In genomic region chr8:70657739-70658138, GRCm38 (mm10) we compare ENCODE assay signal across 9 mouse cellular contexts. TPM values are rescaled to one million over a fixed set of nuclear protein-coding genes. Genes with fewer than 3 reads are reported as not detected.
DNase-seq lines count a peak whose midpoint lies in the region; ATAC-seq and TF ChIP-seq lines count a peak whose summit lies in the region.
"Had no signal": no experiment of that assay in that cellular context is flagged by ENCODE, and none has a peak within 500 bp of the region (broad histone marks: within the 10 kb centered on the region; RNA-seq: fewer than 3 reads in every experiment).

No protein-coding gene starts in this region.

- H3K36me3 ChIP-seq in forebrain, embryonic 10.5 days (replicated peaks) = peaks cover 28% of the 10 kb centered on the region
- H3K36me3 ChIP-seq in forebrain, postnatal 0 days (ENCODE audit: insufficient read depth) = 0 out of 2 replicates have a peak, but pooled peaks cover 3% of the 10 kb centered on the region
- H3K36me3 ChIP-seq in hindbrain, embryonic 11.5 days (ENCODE audit: control insufficient read depth, insufficient read depth, low read length) = 0 out of 2 replicates have a peak, but pooled peaks cover 7% of the 10 kb centered on the region
- peaks cover 23% of the 10 kb centered on the region; the same call in 1 of the 2 replicates for H3K36me3 ChIP-seq in macrophage (ENCODE audit: inconsistent target)

- H3K79me2 ChIP-seq in macrophage (ENCODE audit: inconsistent target) = peaks cover 43% of the 10 kb centered on the region

- no peak overlapping the region for H3K4me2 ChIP-seq in forebrain, postnatal 0 days (ENCODE audit: low read depth)
- peak overlapping the region; percentile 56 for H3K4me2 ChIP-seq in hindbrain, embryonic 11.5 days (replicated peaks; ENCODE audit: low read depth, low read length)

- ATAC-seq in forebrain, postnatal 0 days = no peak
- ATAC-seq in hindbrain, embryonic 11.5 days (ENCODE audit: low FRiP score) = no peak
- ATAC-seq in inflammation-experienced regulatory T-cells, adult 6 months = no peak

- no peak overlapping the region for H3K9ac ChIP-seq in forebrain, postnatal 0 days
- H3K9ac ChIP-seq in hindbrain, embryonic 11.5 days (ENCODE audit: low read depth, low read length) = peak overlapping the region; percentile 84

- DNase-seq in forebrain, embryonic 10.5 days (ENCODE audit: extremely low spot score, low spot score) = no peak
- DNase-seq in forebrain, postnatal 0 days = no peak
- peak; percentile 89 for DNase-seq in adrenal gland, adult 2 months
- DNase-seq in hindbrain, embryonic 11.5 days (ENCODE audit: low spot score) = no peak
- DNase-seq in cerebellum, postnatal 36 days = no peak
- no peak for DNase-seq in ovary, adult 18-20 months (ENCODE audit: low spot score)
- DNase-seq: embryo, embryonic 11 days had no signal

- peak overlapping the region; percentile 78; the same call in 1 of the 2 replicates for H3K4me3 ChIP-seq in forebrain, embryonic 10.5 days
- H3K4me3 ChIP-seq in forebrain, postnatal 0 days (ENCODE audit: low read depth, low read length) = no peak overlapping the region
- peak overlapping the region; percentile 79 for H3K4me3 ChIP-seq in hindbrain, embryonic 11.5 days (ENCODE audit: low read depth, low read length)
- H3K4me3 ChIP-seq in macrophage (ENCODE audit: inconsistent target) = peak overlapping the region; percentile 91; the same call in 1 of the 2 replicates

- H3K4me1 ChIP-seq in forebrain, embryonic 10.5 days = peaks cover 72% of the 10 kb centered on the region
- peaks cover 3% of the 10 kb centered on the region; the same call in 1 of the 2 replicates for H3K4me1 ChIP-seq in forebrain, postnatal 0 days (ENCODE audit: insufficient read depth)
- H3K4me1 ChIP-seq in hindbrain, embryonic 11.5 days (replicated peaks; ENCODE audit: control insufficient read depth, insufficient read depth, low read length) = peaks cover 8% of the 10 kb centered on the region

- peak overlapping the region; percentile 90; the same call in 1 of the 2 replicates for H3K27ac ChIP-seq in forebrain, embryonic 10.5 days
- no peak overlapping the region for H3K27ac ChIP-seq in forebrain, postnatal 0 days (ENCODE audit: low read depth, low read length)
- peak overlapping the region; percentile 98 for H3K27ac ChIP-seq in hindbrain, embryonic 11.5 days (ENCODE audit: low read depth, low read length)
- no peak overlapping the region for H3K27ac ChIP-seq in macrophage

- TF ChIP-seq CTCF in forebrain, postnatal 0 days (IDR thresholded peaks at IDR 0.05; ENCODE audit: low read depth) = no peak

- H3K9me3 ChIP-seq in forebrain, embryonic 10.5 days = no peaks in the 10 kb centered on the region
- H3K9me3 ChIP-seq in forebrain, postnatal 0 days (ENCODE audit: low read length) = no peaks in the 10 kb centered on the region
- no peaks in the 10 kb centered on the region for H3K9me3 ChIP-seq in hindbrain, embryonic 11.5 days (ENCODE audit: control insufficient read depth, low read length)

- no peaks in the 10 kb centered on the region for H3K27me3 ChIP-seq in forebrain, embryonic 10.5 days (ENCODE audit: poor library complexity, severe bottlenecking)
- no peaks in the 10 kb centered on the region for H3K27me3 ChIP-seq in forebrain, postnatal 0 days (ENCODE audit: insufficient read depth, low read length)
- no peaks in the 10 kb centered on the region for H3K27me3 ChIP-seq in hindbrain, embryonic 11.5 days (ENCODE audit: control insufficient read depth, insufficient read depth, low read length)

- WGBS in forebrain, embryonic 10.5 days = 90% methylated on average over 2 of the region's 2 CpGs
- WGBS in forebrain, postnatal 0 days = 78% methylated on average over 2 of the region's 2 CpGs
- 71% methylated on average over 2 of the region's 2 CpGs for WGBS in hindbrain, embryonic 11.5 days
- 100% methylated on average over 2 of the region's 2 CpGs for WGBS in macrophage (ENCODE audit: missing documents)

RNA-seq across cellular contexts. Expression of gene Pgpep1, which starts 2.4 kb away (rescaled TPM):
- 40.5 and 49.3 TPM in 2 replicates for polyA plus RNA-seq in forebrain, embryonic 10.5 days (2016; fragmentation: Nextera tagmentation; extraction: Ambion mirVana)
- 22.1 and 23.8 TPM in 2 replicates for total RNA-seq in forebrain, postnatal 0 days (2014; rRNA removed)
- 22.1 and 26.1 TPM in 2 replicates for polyA plus RNA-seq in forebrain, postnatal 0 days (2015; fragmentation: Nextera tagmentation; extraction: Ambion mirVana)
- total RNA-seq in adrenal gland, adult 2 months (2021) = 100 to 1,000 TPM; 115 to 127 TPM
- polyA plus RNA-seq in adrenal gland, adult 2 months (2012; rRNA removed) = 115 and 117 TPM in 2 replicates
- 170 TPM in 2 replicates for polyA plus RNA-seq in hindbrain, embryonic 11.5 days (2014; fragmentation: Nextera tagmentation; extraction: Ambion mirVana)
- 10 to 100 TPM in 25 of 26 experiments, 1 to 10 TPM in 1; 8.5 to 30.1 (median 21.1) TPM for total RNA-seq in macrophage (2018; cell fraction: chromatin; rRNA removed)
- total RNA-seq in macrophage (2018; cell fraction: cytosol; rRNA removed) = 10 to 100 TPM; 19.1 to 38.4 (median 30.7) TPM
- total RNA-seq in macrophage (2018; cell fraction: nucleus; rRNA removed) = 10 to 100 TPM; 12.7 to 46.1 (median 25.0) TPM
- 19.1 to 57.8 TPM (median 24.3 TPM) in 3 replicates for polyA plus RNA-seq in macrophage (2018)
- polyA plus RNA-seq in inflammation-experienced regulatory T-cells, adult 6 months (2017; shearing (Covaris generic)) = 1 to 10 TPM; 3.8 to 6.4 (median 4.8) TPM

RNA-seq across cellular contexts. Expression of gene Lsm4, which starts 15.3 kb away (rescaled TPM):
- 336 and 339 TPM in 2 replicates for polyA plus RNA-seq in forebrain, embryonic 10.5 days (2016; fragmentation: Nextera tagmentation; extraction: Ambion mirVana)
- total RNA-seq in forebrain, postnatal 0 days (2014; rRNA removed) = 93.7 and 140 TPM in 2 replicates
- 177 and 231 TPM in 2 replicates for polyA plus RNA-seq in forebrain, postnatal 0 days (2015; fragmentation: Nextera tagmentation; extraction: Ambion mirVana)
- total RNA-seq in adrenal gland, adult 2 months (2021) = 10 to 100 TPM; 65.2 to 88.5 TPM
- 81.3 and 112 TPM in 2 replicates for polyA plus RNA-seq in adrenal gland, adult 2 months (2012; rRNA removed)
- 282 and 299 TPM in 2 replicates for polyA plus RNA-seq in hindbrain, embryonic 11.5 days (2014; fragmentation: Nextera tagmentation; extraction: Ambion mirVana)
- total RNA-seq in macrophage (2018; cell fraction: chromatin; rRNA removed) = 10 to 100 TPM in 20 of 26 experiments, 1 to 10 TPM in 6; 2.7 to 27.9 (median 15.6) TPM
- 10 to 100 TPM; 43.2 to 69.6 (median 58.9) TPM for total RNA-seq in macrophage (2018; cell fraction: cytosol; rRNA removed)
- total RNA-seq in macrophage (2018; cell fraction: nucleus; rRNA removed) = 10 to 100 TPM; 14.4 to 45.5 (median 23.0) TPM
- 47.7 to 66.4 TPM (median 48.9 TPM) in 3 replicates for polyA plus RNA-seq in macrophage (2018)
- 100 to 1,000 TPM in 1 of 3 experiments, 10 to 100 TPM in 2; 79.0 to 128 (median 97.8) TPM for polyA plus RNA-seq in inflammation-experienced regulatory T-cells, adult 6 months (2017; shearing (Covaris generic))

RNA-seq across cellular contexts. Expression of gene Gdf15, which starts 25.5 kb away (rescaled TPM):
- polyA plus RNA-seq in forebrain, embryonic 10.5 days (2016; fragmentation: Nextera tagmentation; extraction: Ambion mirVana) = not detected in 2 replicates
- total RNA-seq in forebrain, postnatal 0 days (2014; rRNA removed) = 0.90 TPM in 1 of 2 replicates, not detected in the other
- polyA plus RNA-seq in forebrain, postnatal 0 days (2015; fragmentation: Nextera tagmentation; extraction: Ambion mirVana) = 0.18 and 0.26 TPM in 2 replicates
- total RNA-seq in adrenal gland, adult 2 months (2021) = 10 to 100 TPM in 1 of 2 experiments, 1 to 10 TPM in 1; 1.3 to 44.6 TPM
- polyA plus RNA-seq in adrenal gland, adult 2 months (2012; rRNA removed) = 18.5 and 22.2 TPM in 2 replicates
- not detected in 2 replicates for polyA plus RNA-seq in hindbrain, embryonic 11.5 days (2014; fragmentation: Nextera tagmentation; extraction: Ambion mirVana)
- 100 to 1,000 TPM in 12 of 26 experiments, 10 to 100 TPM in 13, 1 to 10 TPM in 1; 7.8 to 467 (median 92.6) TPM for total RNA-seq in macrophage (2018; cell fraction: chromatin; rRNA removed)
- total RNA-seq in macrophage (2018; cell fraction: cytosol; rRNA removed) = 1,000 to 10,000 TPM in 6 of 26 experiments, 100 to 1,000 TPM in 15, 10 to 100 TPM in 5; 69.9 to 1,947 (median 332) TPM
- 1,000 to 10,000 TPM in 7 of 26 experiments, 100 to 1,000 TPM in 16, 10 to 100 TPM in 3; 89.0 to 1,533 (median 505) TPM for total RNA-seq in macrophage (2018; cell fraction: nucleus; rRNA removed)
- polyA plus RNA-seq in macrophage (2018) = 24.3 to 124 TPM (median 74.3 TPM) in 3 replicates
- not detected for polyA plus RNA-seq in inflammation-experienced regulatory T-cells, adult 6 months (2017; shearing (Covaris generic))

RNA-seq across cellular contexts. Expression of gene Jund, which starts 41.0 kb away (rescaled TPM):
- polyA plus RNA-seq in forebrain, embryonic 10.5 days (2016; fragmentation: Nextera tagmentation; extraction: Ambion mirVana) = 49.6 and 50.9 TPM in 2 replicates
- total RNA-seq in forebrain, postnatal 0 days (2014; rRNA removed) = 333 and 392 TPM in 2 replicates
- polyA plus RNA-seq in forebrain, postnatal 0 days (2015; fragmentation: Nextera tagmentation; extraction: Ambion mirVana) = 108 and 114 TPM in 2 replicates
- total RNA-seq in adrenal gland, adult 2 months (2021) = 100 to 1,000 TPM; 214 to 246 TPM
- polyA plus RNA-seq in adrenal gland, adult 2 months (2012; rRNA removed) = 1,009 and 1,256 TPM in 2 replicates
- 126 and 137 TPM in 2 replicates for polyA plus RNA-seq in hindbrain, embryonic 11.5 days (2014; fragmentation: Nextera tagmentation; extraction: Ambion mirVana)
- 10 to 100 TPM; 10.4 to 46.3 (median 24.7) TPM for total RNA-seq in macrophage (2018; cell fraction: chromatin; rRNA removed)
- 100 to 1,000 TPM in 25 of 26 experiments, 10 to 100 TPM in 1; 96.8 to 198 (median 137) TPM for total RNA-seq in macrophage (2018; cell fraction: cytosol; rRNA removed)
- total RNA-seq in macrophage (2018; cell fraction: nucleus; rRNA removed) = 100 to 1,000 TPM in 9 of 26 experiments, 10 to 100 TPM in 17; 42.3 to 211 (median 94.7) TPM
- polyA plus RNA-seq in macrophage (2018) = 29.7 to 79.6 TPM (median 40.0 TPM) in 3 replicates
- 10 to 100 TPM; 13.9 to 23.2 (median 16.6) TPM for polyA plus RNA-seq in inflammation-experienced regulatory T-cells, adult 6 months (2017; shearing (Covaris generic))

RNA-seq across cellular contexts. Expression of gene Lrrc25, which starts 41.8 kb away (rescaled TPM):
- polyA plus RNA-seq in forebrain, embryonic 10.5 days (2016; fragmentation: Nextera tagmentation; extraction: Ambion mirVana) = 0.49 and 0.87 TPM in 2 replicates
- total RNA-seq in forebrain, postnatal 0 days (2014; rRNA removed) = 1.4 and 2.8 TPM in 2 replicates
- 1.2 TPM in 2 replicates for polyA plus RNA-seq in forebrain, postnatal 0 days (2015; fragmentation: Nextera tagmentation; extraction: Ambion mirVana)
- total RNA-seq in adrenal gland, adult 2 months (2021) = 1 to 10 TPM; 1.8 to 3.6 TPM
- polyA plus RNA-seq in adrenal gland, adult 2 months (2012; rRNA removed) = 8.4 and 11.1 TPM in 2 replicates
- 0.85 and 0.97 TPM in 2 replicates for polyA plus RNA-seq in hindbrain, embryonic 11.5 days (2014; fragmentation: Nextera tagmentation; extraction: Ambion mirVana)
- total RNA-seq in macrophage (2018; cell fraction: chromatin; rRNA removed) = 100 to 1,000 TPM in 7 of 26 experiments, 10 to 100 TPM in 19; 21.1 to 149 (median 77.4) TPM
- 100 to 1,000 TPM in 25 of 26 experiments, 10 to 100 TPM in 1; 89.3 to 365 (median 193) TPM for total RNA-seq in macrophage (2018; cell fraction: cytosol; rRNA removed)
- 100 to 1,000 TPM in 23 of 26 experiments, 10 to 100 TPM in 3; 63.8 to 384 (median 181) TPM for total RNA-seq in macrophage (2018; cell fraction: nucleus; rRNA removed)
- 104 to 230 TPM (median 156 TPM) in 3 replicates for polyA plus RNA-seq in macrophage (2018)
- polyA plus RNA-seq in inflammation-experienced regulatory T-cells, adult 6 months (2017; shearing (Covaris generic)) = 1 to 10 TPM in 1 of 3 experiments, under 1 TPM in 2; 0.47 to 3.8 (median 0.71) TPM

Comparison
In these comparisons a context has a peak if more than half of its experiments do, and no peak if none do; other contexts are left out.
1. H3K27ac ChIP-seq: peak in forebrain, embryonic 10.5 days (single experiment) and hindbrain, embryonic 11.5 days (single experiment); none in forebrain, postnatal 0 days (single experiment) and macrophage (single experiment).
2. RNA of gene Gdf15, which starts 25.5 kb away (polyA plus RNA-seq): 24.3 to 124 TPM in macrophage and 18.5 to 22.2 TPM in adrenal gland, adult 2 months; 0.18 to 0.26 TPM in forebrain, postnatal 0 days, not detected in forebrain, embryonic 10.5 days, not detected in hindbrain, embryonic 11.5 days and not detected in inflammation-experienced regulatory T-cells, adult 6 months; every median in the first group is over 10 times any median in the second.